Mouse (Mus musculus): ENCODE results near the gene Astn1. TPM values are rescaled to one million over a fixed set of nuclear protein-coding genes. Genes with fewer than 3 reads are reported as not detected.

The Astn1 gene
- polyA plus RNA-seq, 1 experiment from 2014 or later: 2.6 TPM

DNA sequence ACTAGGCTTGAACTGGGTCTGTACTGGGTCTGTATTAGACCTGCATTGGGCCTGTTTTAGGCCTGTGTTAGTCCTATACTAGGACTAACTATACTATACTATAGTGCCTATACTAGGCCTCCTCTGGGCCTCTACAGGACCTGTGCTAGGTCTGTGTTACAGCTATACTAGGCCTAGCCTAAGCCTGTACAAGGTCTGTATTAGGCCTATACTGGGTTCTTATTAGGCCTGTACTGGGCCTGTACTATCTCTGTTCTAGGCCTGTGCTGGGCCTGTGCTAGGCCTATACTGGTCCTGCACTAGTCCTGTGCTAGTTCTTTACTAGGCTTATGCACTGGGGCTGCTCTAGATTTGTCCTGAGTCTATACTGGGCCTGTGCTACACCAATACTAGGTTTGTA lies 90.6 kb downstream of the Astn1 start:
- H3K4me2 ChIP-seq: no peak overlapping the region
- no peak overlapping the region for H3K9ac ChIP-seq (ENCODE audit: low read depth, low read length)
- H3K4me3 ChIP-seq (ENCODE audit: low read depth, low read length): no peak overlapping the region
- H3K27ac ChIP-seq (ENCODE audit: low read depth, low read length): no peak overlapping the region
- 0 out of 2 replicates have a peak, but pooled peaks have one; percentile 35 for ATAC-seq (replicated peaks; ENCODE audit: insufficient number of reproducible peaks, low FRiP score, low TSS enrichment)
- no peaks in the 10 kb centered on the region for H3K27me3 ChIP-seq (ENCODE audit: control insufficient read depth, insufficient read depth, low read length)
- no peaks in the 10 kb centered on the region for H3K9me3 ChIP-seq (replicated peaks; ENCODE audit: control insufficient read depth, low read length)
- no peaks in the 10 kb centered on the region for H3K36me3 ChIP-seq (ENCODE audit: control insufficient read depth, insufficient read depth, low read length)
- H3K4me1 ChIP-seq (ENCODE audit: control insufficient read depth, insufficient read depth, low read length): no peaks in the 10 kb centered on the region

DNA sequence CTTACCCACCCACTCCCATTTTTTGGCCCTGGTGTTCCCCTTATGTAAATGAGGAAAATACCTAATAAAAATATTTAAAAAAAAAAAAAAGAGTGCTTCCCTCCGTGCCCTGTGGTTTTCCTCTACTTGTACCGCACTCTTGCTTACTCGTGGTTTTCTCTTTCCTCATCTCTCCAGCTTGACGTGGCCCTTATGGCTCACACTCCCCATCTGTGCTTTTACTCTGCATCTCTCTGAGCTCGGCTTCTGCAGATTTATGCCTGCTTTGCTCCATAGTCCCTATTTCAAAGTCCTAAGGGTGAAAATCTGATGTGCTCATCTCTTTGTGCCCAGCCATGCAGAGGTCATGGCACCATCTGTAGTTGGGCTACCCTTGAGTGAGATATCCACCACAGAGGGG lies 91.5 kb downstream of the Astn1 start:
- WGBS (ENCODE audit: insufficient replicate concordance): 79% methylated on average over 5 of the region's 5 CpGs
- H3K4me3 ChIP-seq (ENCODE audit: low read depth, low read length): no peak overlapping the region
- ATAC-seq (replicated peaks; ENCODE audit: insufficient number of reproducible peaks, low FRiP score, low TSS enrichment): no peak

DNA sequence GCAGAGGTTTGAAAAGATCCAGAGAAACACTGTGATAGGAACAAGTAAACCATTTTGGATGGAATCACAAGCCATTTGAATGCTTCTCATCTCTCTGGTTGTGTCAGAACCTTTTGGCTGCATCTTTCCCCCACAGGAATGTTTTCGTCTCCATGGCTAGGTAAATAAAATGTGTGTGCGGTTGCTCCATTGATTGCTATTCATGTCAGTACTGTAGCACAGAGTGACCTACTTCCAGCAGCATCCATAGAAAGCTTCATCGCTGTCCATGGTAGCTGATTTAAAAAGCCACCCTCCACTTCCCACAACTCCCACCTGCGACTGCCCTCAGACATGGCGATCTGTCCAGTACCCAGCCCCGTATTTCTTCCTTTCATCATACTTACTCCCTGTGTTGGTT lies 101.9 kb downstream of the Astn1 start:
- H3K9ac ChIP-seq (ENCODE audit: low read depth, low read length): no peak overlapping the region
- no peak overlapping the region for H3K4me3 ChIP-seq (ENCODE audit: low read depth, low read length)
- H3K4me2 ChIP-seq: no peak overlapping the region
- 69% methylated on average over 6 of the region's 6 CpGs for WGBS (ENCODE audit: insufficient replicate concordance)
- no peaks in the 10 kb centered on the region for H3K9me3 ChIP-seq (replicated peaks; ENCODE audit: control insufficient read depth, low read length)
- no peaks in the 10 kb centered on the region for H3K27me3 ChIP-seq (ENCODE audit: control insufficient read depth, insufficient read depth, low read length)
- no peak for ATAC-seq (replicated peaks; ENCODE audit: insufficient number of reproducible peaks, low FRiP score, low TSS enrichment)
- H3K27ac ChIP-seq (ENCODE audit: low read depth, low read length): no peak overlapping the region
- no peaks in the 10 kb centered on the region for H3K4me1 ChIP-seq (ENCODE audit: control insufficient read depth, insufficient read depth, low read length)
- no peaks in the 10 kb centered on the region for H3K36me3 ChIP-seq (ENCODE audit: control insufficient read depth, insufficient read depth, low read length)

More for the DNA sequence above, 91.5 kb downstream of the Astn1 start:
- H3K9me3 ChIP-seq (replicated peaks; ENCODE audit: control insufficient read depth, low read length): no peaks in the 10 kb centered on the region
- H3K36me3 ChIP-seq (ENCODE audit: control insufficient read depth, insufficient read depth, low read length): no peaks in the 10 kb centered on the region
- no peak overlapping the region for H3K9ac ChIP-seq (ENCODE audit: low read depth, low read length)
- no peaks in the 10 kb centered on the region for H3K27me3 ChIP-seq (ENCODE audit: control insufficient read depth, insufficient read depth, low read length)
- no peaks in the 10 kb centered on the region for H3K4me1 ChIP-seq (ENCODE audit: control insufficient read depth, insufficient read depth, low read length)
- no peak overlapping the region for H3K4me2 ChIP-seq
- no peak overlapping the region for H3K27ac ChIP-seq (ENCODE audit: low read depth, low read length)

DNA sequence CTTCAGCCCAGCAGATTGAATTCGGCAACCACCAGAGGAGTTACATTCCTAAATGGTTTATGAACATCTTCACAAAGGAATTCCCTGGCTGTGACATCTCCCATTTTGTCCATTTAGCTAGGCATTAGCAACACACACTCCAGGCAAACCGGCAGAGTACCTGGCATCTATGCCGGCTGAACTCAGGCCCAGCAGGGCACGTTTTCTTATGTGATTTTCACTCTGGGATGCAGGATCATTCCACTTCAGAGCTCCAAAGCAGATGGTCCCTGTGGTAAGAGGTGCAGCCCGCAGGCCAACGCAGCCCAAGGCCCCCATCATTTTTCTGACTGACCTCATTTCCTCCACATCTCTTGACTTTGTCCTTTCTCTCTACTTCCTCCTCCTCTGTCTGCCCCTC lies 103.2 kb downstream of the Astn1 start:
- Histone ChIP-seq H3K4me3 (ENCODE audit: low read depth, low read length) (no peak overlapping the region), H3K4me1 (ENCODE audit: control insufficient read depth, insufficient read depth, low read length) (no peaks in the 10 kb centered on the region), H3K36me3 (ENCODE audit: control insufficient read depth, insufficient read depth, low read length) (no peaks in the 10 kb centered on the region), H3K27me3 (ENCODE audit: control insufficient read depth, insufficient read depth, low read length) (no peaks in the 10 kb centered on the region), H3K9ac (ENCODE audit: low read depth, low read length) (no peak overlapping the region), H3K4me2 (no peak overlapping the region), H3K9me3 (replicated peaks; ENCODE audit: control insufficient read depth, low read length) (no peaks in the 10 kb centered on the region), H3K27ac (ENCODE audit: low read depth, low read length) (no peak overlapping the region)
- WGBS (ENCODE audit: insufficient replicate concordance): 53% methylated on average over 6 of the region's 6 CpGs
- ATAC-seq (replicated peaks; ENCODE audit: insufficient number of reproducible peaks, low FRiP score, low TSS enrichment): no peak

DNA sequence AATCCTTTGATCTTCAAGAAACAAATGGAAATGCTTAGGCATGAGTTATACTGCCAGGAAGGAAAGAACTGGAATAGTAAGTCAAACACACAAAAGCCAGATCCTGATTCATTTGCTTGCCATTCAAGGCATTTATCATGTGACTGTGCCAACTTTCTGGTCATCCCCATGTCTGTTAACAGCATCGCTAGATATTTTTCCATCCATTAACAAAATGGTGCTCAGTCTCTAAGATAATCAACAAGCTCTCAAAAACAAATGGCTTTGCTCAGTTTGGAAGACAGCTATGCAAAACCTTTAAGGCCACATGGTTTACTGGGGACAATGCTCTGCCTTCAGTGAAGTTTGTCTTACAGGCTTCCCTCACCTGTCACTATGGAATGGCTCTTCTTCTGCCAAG lies 115.8 kb downstream of the Astn1 start:
- Histone ChIP-seq H3K4me2 (no peak overlapping the region), H3K27ac (ENCODE audit: low read depth, low read length) (no peak overlapping the region), H3K27me3 (ENCODE audit: control insufficient read depth, insufficient read depth, low read length) (no peaks in the 10 kb centered on the region), H3K4me3 (ENCODE audit: low read depth, low read length) (no peak overlapping the region), H3K36me3 (ENCODE audit: control insufficient read depth, insufficient read depth, low read length) (no peaks in the 10 kb centered on the region), H3K4me1 (ENCODE audit: control insufficient read depth, insufficient read depth, low read length) (no peaks in the 10 kb centered on the region), H3K9me3 (replicated peaks; ENCODE audit: control insufficient read depth, low read length) (no peaks in the 10 kb centered on the region), H3K9ac (ENCODE audit: low read depth, low read length) (no peak overlapping the region)
- no peak for ATAC-seq (replicated peaks; ENCODE audit: insufficient number of reproducible peaks, low FRiP score, low TSS enrichment)
- 92% methylated on average over 1 of the region's 1 CpGs for WGBS (ENCODE audit: insufficient replicate concordance)

DNA sequence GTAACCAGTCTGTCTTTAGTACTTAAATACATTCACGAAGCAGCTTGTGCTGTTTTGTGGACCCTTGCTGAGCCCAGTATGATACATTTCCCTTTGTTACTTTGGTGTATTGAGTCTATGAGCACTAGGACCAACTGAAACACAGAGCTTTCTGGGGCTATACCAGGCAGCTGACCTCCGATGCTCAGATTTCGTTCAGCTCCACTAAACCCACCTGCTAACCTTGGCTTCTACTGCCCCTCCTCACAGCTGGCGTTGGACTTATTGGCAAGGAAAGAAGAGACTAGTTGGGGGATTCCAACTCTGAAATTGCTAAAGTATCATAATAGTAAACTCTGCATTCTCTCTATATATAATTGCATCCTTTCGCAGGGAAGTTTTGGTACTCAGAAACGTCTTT lies 118.2 kb downstream of the Astn1 start:
- no peak for ATAC-seq (replicated peaks; ENCODE audit: insufficient number of reproducible peaks, low FRiP score, low TSS enrichment)
- Histone ChIP-seq H3K4me1 (ENCODE audit: control insufficient read depth, insufficient read depth, low read length) (no peaks in the 10 kb centered on the region), H3K4me3 (ENCODE audit: low read depth, low read length) (no peak overlapping the region), H3K27me3 (ENCODE audit: control insufficient read depth, insufficient read depth, low read length) (no peaks in the 10 kb centered on the region), H3K27ac (ENCODE audit: low read depth, low read length) (no peak overlapping the region), H3K36me3 (ENCODE audit: control insufficient read depth, insufficient read depth, low read length) (no peaks in the 10 kb centered on the region), H3K4me2 (no peak overlapping the region), H3K9ac (ENCODE audit: low read depth, low read length) (no peak overlapping the region), H3K9me3 (replicated peaks; ENCODE audit: control insufficient read depth, low read length) (no peaks in the 10 kb centered on the region)
- 82% methylated on average over 6 of the region's 6 CpGs for WGBS (ENCODE audit: insufficient replicate concordance)

DNA sequence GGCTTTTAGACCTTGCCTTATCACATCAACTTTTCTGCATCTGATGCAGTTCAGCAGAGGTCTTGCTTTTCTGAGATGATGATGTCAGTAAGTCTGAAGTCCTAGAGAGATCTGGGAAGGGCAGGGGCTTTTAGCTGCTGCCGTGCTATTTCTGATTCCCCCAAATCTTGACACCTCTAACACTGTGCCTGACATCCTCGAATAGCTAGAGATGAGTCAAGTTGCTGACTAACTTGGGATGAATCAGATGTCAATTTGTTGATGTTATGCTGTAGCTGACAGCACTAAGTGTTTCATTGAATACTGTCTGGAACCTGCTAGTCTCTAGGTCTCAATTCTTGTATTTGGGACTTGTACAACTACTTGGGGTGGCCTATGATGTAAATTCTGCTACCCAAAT lies 121.7 kb downstream of the Astn1 start:
- no peak for ATAC-seq (replicated peaks; ENCODE audit: insufficient number of reproducible peaks, low FRiP score, low TSS enrichment)
- H3K4me3 ChIP-seq (ENCODE audit: low read depth, low read length): no peak overlapping the region
- no peaks in the 10 kb centered on the region for H3K27me3 ChIP-seq (ENCODE audit: control insufficient read depth, insufficient read depth, low read length)
- no peak overlapping the region for H3K4me2 ChIP-seq
- H3K27ac ChIP-seq (ENCODE audit: low read depth, low read length): no peak overlapping the region
- H3K9me3 ChIP-seq (replicated peaks; ENCODE audit: control insufficient read depth, low read length): no peaks in the 10 kb centered on the region
- H3K4me1 ChIP-seq (ENCODE audit: control insufficient read depth, insufficient read depth, low read length): no peaks in the 10 kb centered on the region
- H3K9ac ChIP-seq (ENCODE audit: low read depth, low read length): no peak overlapping the region
- no peaks in the 10 kb centered on the region for H3K36me3 ChIP-seq (ENCODE audit: control insufficient read depth, insufficient read depth, low read length)
- WGBS (ENCODE audit: insufficient replicate concordance): 62% methylated on average over 2 of the region's 2 CpGs

DNA sequence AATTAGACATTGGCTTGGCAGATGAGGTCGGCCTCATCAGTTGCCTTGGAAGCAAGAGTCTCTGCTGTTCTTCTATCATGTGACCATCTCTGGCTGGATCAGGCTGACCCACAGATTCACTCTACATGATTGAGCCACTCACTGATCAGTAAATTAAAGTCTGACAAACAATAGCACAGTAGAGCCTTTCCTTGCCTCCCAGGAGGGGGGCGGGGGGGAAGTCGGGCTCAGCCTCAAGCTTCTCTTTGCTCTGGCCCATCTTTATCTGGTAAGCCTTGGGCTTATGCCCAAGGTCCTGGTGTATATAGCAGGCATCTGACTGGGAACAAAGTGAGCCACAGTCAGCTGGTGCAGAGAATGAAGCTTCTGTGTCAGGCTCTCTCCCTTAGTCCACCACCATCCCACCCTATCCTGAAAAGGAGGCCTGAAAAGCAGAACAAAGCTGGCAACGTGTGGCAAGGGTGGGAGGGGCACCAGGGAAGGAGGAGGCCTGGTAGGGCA lies 127.5 kb downstream of the Astn1 start:
- Histone ChIP-seq H3K4me3 (ENCODE audit: low read depth, low read length) (no peak overlapping the region), H3K27ac (ENCODE audit: low read depth, low read length) (no peak overlapping the region), H3K4me1 (ENCODE audit: control insufficient read depth, insufficient read depth, low read length) (no peaks in the 10 kb centered on the region), H3K9me3 (replicated peaks; ENCODE audit: control insufficient read depth, low read length) (no peaks in the 10 kb centered on the region), H3K36me3 (ENCODE audit: control insufficient read depth, insufficient read depth, low read length) (no peaks in the 10 kb centered on the region), H3K9ac (ENCODE audit: low read depth, low read length) (no peak overlapping the region), H3K27me3 (ENCODE audit: control insufficient read depth, insufficient read depth, low read length) (no peaks in the 10 kb centered on the region), H3K4me2 (no peak overlapping the region)
- 50% methylated on average over 4 of the region's 4 CpGs for WGBS (ENCODE audit: insufficient replicate concordance)
- ATAC-seq (replicated peaks; ENCODE audit: insufficient number of reproducible peaks, low FRiP score, low TSS enrichment): no peak

DNA sequence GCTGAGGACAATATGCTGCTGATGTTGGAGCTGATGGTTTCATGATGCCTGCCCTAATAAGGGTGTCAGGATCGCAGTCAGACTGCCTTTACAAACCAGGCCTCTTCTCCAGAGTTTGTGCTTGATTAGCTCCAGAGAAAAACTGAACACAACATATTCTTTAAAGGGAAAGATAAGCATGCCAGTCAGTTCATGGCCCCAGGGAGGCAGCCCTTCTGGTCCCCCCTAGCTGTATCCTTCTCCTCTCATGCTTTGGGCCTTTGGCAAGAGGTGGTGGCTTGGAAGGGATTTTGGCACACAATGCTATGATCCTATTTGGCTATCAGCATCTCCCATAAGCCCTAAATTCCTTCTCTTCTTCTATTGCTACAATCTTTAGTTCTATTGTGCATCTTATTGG lies 128.1 kb downstream of the Astn1 start:
- Histone ChIP-seq H3K27me3 (ENCODE audit: control insufficient read depth, insufficient read depth, low read length) (no peaks in the 10 kb centered on the region), H3K36me3 (ENCODE audit: control insufficient read depth, insufficient read depth, low read length) (no peaks in the 10 kb centered on the region), H3K9me3 (replicated peaks; ENCODE audit: control insufficient read depth, low read length) (no peaks in the 10 kb centered on the region), H3K27ac (ENCODE audit: low read depth, low read length) (no peak overlapping the region), H3K4me1 (ENCODE audit: control insufficient read depth, insufficient read depth, low read length) (no peaks in the 10 kb centered on the region), H3K9ac (ENCODE audit: low read depth, low read length) (no peak overlapping the region), H3K4me3 (ENCODE audit: low read depth, low read length) (no peak overlapping the region), H3K4me2 (no peak overlapping the region)
- WGBS (ENCODE audit: insufficient replicate concordance): 64% methylated on average over 1 of the region's 1 CpGs
- no peak for ATAC-seq (replicated peaks; ENCODE audit: insufficient number of reproducible peaks, low FRiP score, low TSS enrichment)
